Mouse (Mus musculus): Measurements from ENCODE around the gene Arfgap1. TPM values are rescaled to one million over a fixed set of nuclear protein-coding genes. Genes with fewer than 3 reads are reported as not detected.

Gene Arfgap1
- polyA plus RNA-seq, 1 experiment = 22.8 TPM

DNA sequence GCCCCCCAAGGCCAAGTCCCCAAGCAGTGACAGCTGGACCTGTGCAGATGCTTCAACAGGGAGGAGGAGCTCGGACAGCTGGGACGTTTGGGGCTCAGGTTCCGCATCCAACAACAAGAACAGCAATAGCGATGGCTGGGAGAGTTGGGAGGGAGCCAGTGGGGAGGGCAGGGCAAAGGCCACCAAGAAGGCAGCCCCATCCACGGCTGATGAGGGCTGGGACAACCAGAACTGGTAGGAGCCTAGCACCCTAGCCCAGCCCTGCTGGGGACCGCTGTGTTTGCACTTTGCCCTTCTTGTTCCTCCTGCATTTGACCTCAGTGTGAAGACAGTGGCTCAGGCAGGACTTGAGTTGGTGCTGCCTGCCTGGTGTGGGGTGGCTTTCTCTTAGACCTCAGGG, 14.1 kb downstream of the Arfgap1 start:
- Histone ChIP-seq H3K27me3 (replicated peaks) (no peaks in the 10 kb centered on the region), H3K9me3 (no peaks in the 10 kb centered on the region), H3K36me3 (replicated peaks; ENCODE audit: low read length) (peaks cover 91% of the 10 kb centered on the region), H3K4me1 (peaks cover 48% of the 10 kb centered on the region), H3K4me3 (replicated peaks) (no peak overlapping the region)
- TF ChIP-seq GATA1 (IDR thresholded peaks at IDR 0.05; ENCODE audit: borderline replicate concordance, low read length) (no peak), FLI1 (IDR thresholded peaks at IDR 0.05; ENCODE audit: low read length) (no peak)

DNA sequence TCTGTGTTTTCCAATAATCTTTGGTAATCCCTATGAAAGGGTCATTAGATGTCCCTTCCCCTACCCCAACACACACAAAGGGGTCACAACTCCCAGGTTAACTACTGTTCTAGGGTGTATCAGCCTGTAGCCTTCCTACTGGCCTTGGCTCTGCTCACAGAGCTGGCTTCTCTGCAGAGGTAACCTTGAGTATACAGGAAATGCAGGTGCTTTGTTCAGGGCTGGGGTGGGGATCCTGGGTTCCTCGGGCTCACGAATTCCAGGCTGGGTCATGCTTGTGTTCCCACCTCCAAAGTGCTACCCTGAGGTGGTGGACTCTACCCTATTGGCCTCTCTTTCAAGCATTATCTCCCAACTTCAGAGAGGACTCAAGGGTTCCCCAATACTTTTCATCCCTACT, 18.6 kb downstream of the Arfgap1 start:
- TF ChIP-seq FLI1 (IDR thresholded peaks at IDR 0.05; ENCODE audit: low read length) (no peak), GATA1 (IDR thresholded peaks at IDR 0.05; ENCODE audit: borderline replicate concordance, low read length) (no peak)
- Histone ChIP-seq H3K36me3 (replicated peaks; ENCODE audit: low read length) (peaks cover 51% of the 10 kb centered on the region), H3K9me3 (no peaks in the 10 kb centered on the region), H3K27me3 (replicated peaks) (no peaks in the 10 kb centered on the region), H3K4me3 (replicated peaks) (no peak overlapping the region), H3K4me1 (peaks cover 28% of the 10 kb centered on the region)

DNA sequence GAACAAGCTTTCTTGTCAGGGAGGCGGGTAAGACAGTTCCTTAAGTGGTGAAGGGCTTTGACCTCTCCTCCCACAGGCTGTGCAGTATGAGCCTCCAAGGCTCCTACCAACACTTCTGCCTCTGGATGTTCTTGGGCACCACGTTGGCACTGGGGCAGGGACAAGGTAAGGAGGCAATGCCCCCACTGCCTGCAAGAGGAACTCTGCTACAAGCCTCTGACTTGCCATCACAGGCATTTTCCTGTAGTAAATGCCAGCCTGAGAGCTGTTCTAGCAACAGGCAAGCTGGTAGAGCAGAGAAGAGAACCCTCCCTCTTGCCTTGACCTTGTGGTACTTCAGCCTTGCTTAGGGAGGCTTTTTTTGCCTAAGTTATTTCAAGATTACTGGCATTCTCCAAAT, 19.4 kb downstream of the Arfgap1 start, which contains the start of gene Col20a1:
TSS of gene Col20a1 (plus strand) at position 87 of the 400 bp plus-strand sequence.
- peaks cover 43% of the 10 kb centered on the region for H3K36me3 ChIP-seq (replicated peaks; ENCODE audit: low read length)
- no peaks in the 10 kb centered on the region for H3K27me3 ChIP-seq (replicated peaks)
- H3K4me1 ChIP-seq = peaks cover 28% of the 10 kb centered on the region
- no peak within 1 kb of the TSS for H3K4me3 ChIP-seq (replicated peaks)
- TF ChIP-seq GATA1 (IDR thresholded peaks at IDR 0.05; ENCODE audit: borderline replicate concordance, low read length) (no peak), FLI1 (IDR thresholded peaks at IDR 0.05; ENCODE audit: low read length) (no peak)
- H3K9me3 ChIP-seq = no peaks in the 10 kb centered on the region

DNA sequence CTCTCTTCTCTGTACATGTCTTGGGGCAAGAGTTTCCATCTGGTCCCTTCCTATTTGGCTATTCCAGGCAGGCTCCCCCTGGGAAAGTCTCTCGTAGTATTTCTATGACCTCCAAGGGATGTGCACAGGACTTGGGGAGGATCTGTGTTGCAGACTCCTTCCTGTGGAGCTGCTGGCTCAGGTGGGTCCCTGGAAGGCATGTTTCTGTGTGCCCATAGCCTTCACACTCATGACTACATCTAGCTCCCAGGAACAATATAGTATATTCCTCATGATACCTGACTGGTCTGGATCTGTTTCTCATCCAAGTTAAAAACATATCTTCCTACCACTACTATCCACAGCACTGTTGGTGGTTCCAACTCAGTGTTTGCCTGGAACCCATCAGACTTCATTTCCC, 20.0 kb downstream of the Arfgap1 start:
- TF ChIP-seq FLI1 (IDR thresholded peaks at IDR 0.05; ENCODE audit: low read length) (no peak), GATA1 (IDR thresholded peaks at IDR 0.05; ENCODE audit: borderline replicate concordance, low read length) (no peak)
- H3K27me3 ChIP-seq (replicated peaks) = no peaks in the 10 kb centered on the region
- no peak overlapping the region for H3K4me3 ChIP-seq (replicated peaks)
- H3K4me1 ChIP-seq = peaks cover 23% of the 10 kb centered on the region
- H3K36me3 ChIP-seq (replicated peaks; ENCODE audit: low read length) = peaks cover 37% of the 10 kb centered on the region
- H3K9me3 ChIP-seq = no peaks in the 10 kb centered on the region

DNA sequence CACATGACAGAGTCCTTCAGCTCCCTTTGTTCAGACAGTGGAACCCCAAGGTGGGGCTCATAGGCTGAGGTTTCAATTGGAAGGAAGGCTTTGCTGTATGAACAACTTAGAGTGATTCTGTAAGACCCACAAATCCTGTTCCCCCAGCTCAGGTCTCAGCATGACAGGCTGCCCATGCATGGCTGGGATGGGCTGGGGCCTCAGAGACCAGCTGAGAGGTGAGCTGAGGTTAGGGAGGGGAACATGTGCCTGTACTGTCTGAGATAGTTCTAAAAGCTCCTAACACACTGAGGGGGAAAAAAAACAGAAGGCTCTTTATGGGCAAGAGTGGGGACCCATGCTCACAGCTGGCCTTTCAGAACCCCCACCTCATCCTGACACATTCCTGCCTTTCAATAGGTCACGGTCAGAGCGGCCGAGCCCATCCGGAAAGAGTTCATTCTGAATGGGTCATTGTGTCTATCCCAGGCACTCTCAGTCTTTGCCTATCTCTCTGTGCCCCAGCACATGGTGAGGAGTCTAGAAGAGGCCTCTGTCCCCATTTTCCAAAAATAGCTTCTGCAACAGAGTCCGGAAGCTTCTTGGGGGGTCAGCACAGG, 20.5 kb downstream of the Arfgap1 start:
- H3K4me1 ChIP-seq = peaks cover 18% of the 10 kb centered on the region
- no peaks in the 10 kb centered on the region for H3K9me3 ChIP-seq
- TF ChIP-seq FLI1 (IDR thresholded peaks at IDR 0.05; ENCODE audit: low read length) = no peak
- no peak for TF ChIP-seq GATA1 (IDR thresholded peaks at IDR 0.05; ENCODE audit: borderline replicate concordance, low read length)
- H3K36me3 ChIP-seq (replicated peaks; ENCODE audit: low read length) = peaks cover 34% of the 10 kb centered on the region
- no peak overlapping the region for H3K4me3 ChIP-seq (replicated peaks)
- H3K27me3 ChIP-seq (replicated peaks) = no peaks in the 10 kb centered on the region

DNA sequence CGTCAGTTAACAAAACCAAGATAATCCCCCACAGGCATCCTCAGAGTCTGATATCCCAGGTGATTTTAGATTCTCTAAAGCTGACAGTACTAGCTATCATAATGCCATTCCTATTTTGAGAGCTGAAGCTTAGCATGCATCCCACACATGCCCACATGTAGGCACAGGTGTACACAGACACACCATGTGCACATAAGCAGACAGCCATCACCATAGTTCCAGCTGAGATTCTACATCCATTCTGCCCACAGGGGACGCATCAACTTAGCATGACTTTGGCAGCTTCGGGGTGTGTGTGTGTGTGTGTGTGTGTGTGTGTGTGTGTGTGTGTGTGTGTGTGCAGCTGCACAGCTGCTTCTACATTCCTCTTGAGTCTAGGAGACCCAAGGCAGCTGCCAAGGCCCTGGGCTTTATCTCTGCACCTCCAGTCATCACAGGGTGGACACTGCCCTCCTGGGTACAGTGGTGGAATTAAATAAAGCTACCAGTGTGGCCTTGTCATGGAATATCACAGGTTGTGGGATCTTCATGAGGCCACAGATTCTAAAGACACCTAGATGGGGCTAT, 21.4 kb downstream of the Arfgap1 start:
- Histone ChIP-seq H3K4me3 (replicated peaks) (no peak overlapping the region), H3K4me1 (peaks cover 9% of the 10 kb centered on the region), H3K36me3 (replicated peaks; ENCODE audit: low read length) (peaks cover 27% of the 10 kb centered on the region), H3K27me3 (replicated peaks) (no peaks in the 10 kb centered on the region), H3K9me3 (no peaks in the 10 kb centered on the region)
- TF ChIP-seq GATA1 (IDR thresholded peaks at IDR 0.05; ENCODE audit: borderline replicate concordance, low read length) (no peak), FLI1 (IDR thresholded peaks at IDR 0.05; ENCODE audit: low read length) (no peak)

DNA sequence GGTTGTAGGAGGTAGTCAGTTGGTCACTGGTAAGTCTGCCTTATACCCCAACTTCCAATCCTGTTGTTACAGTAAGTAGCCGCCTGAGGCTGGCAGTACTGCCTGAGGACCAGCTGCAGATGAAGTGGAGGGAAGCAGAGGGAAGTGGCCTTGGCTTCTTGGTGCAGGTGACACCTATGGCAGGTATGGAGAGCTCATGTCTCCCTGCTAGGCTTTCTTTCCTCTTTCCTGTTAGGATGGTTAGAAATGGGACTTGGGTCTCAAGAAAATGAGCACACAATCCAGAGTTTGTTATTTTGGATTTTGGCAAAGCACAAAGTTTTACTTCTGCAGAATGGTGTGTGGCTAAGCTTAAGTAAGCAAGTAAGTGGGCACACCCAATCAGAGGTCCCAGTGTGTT, 21.9 kb downstream of the Arfgap1 start:
- Histone ChIP-seq H3K9me3 (no peaks in the 10 kb centered on the region), H3K36me3 (replicated peaks; ENCODE audit: low read length) (peaks cover 22% of the 10 kb centered on the region), H3K4me1 (peaks cover 4% of the 10 kb centered on the region), H3K27me3 (replicated peaks) (no peaks in the 10 kb centered on the region), H3K4me3 (replicated peaks) (no peak overlapping the region)
- no peak for TF ChIP-seq GATA1 (IDR thresholded peaks at IDR 0.05; ENCODE audit: borderline replicate concordance, low read length)

DNA sequence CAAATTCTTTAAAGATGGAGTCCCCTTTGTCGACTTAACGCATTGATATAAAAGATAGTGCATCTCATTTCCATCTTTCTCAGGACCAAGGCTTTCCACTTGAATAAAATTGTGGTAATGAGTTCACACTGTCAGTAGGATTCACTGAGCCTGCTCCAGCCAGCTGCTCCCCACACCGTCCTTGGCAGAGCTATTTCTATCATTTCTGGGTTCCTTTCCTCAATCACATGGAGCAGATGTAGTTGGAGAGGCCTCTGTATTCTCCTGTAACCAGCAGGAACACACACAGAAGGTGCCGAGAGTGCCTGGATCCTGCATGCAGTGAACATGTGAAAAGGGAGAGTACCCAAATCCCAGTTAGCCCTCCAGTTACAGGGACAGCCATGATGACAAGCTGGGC, 23.3 kb downstream of the Arfgap1 start:
- Histone ChIP-seq H3K4me3 (replicated peaks) (no peak overlapping the region), H3K9me3 (no peaks in the 10 kb centered on the region), H3K36me3 (replicated peaks; ENCODE audit: low read length) (peaks cover 9% of the 10 kb centered on the region), H3K4me1 (no peaks in the 10 kb centered on the region), H3K27me3 (replicated peaks) (peaks cover 5% of the 10 kb centered on the region)
- TF ChIP-seq GATA1 (IDR thresholded peaks at IDR 0.05; ENCODE audit: borderline replicate concordance, low read length) (no peak), FLI1 (IDR thresholded peaks at IDR 0.05; ENCODE audit: low read length) (no peak)

DNA sequence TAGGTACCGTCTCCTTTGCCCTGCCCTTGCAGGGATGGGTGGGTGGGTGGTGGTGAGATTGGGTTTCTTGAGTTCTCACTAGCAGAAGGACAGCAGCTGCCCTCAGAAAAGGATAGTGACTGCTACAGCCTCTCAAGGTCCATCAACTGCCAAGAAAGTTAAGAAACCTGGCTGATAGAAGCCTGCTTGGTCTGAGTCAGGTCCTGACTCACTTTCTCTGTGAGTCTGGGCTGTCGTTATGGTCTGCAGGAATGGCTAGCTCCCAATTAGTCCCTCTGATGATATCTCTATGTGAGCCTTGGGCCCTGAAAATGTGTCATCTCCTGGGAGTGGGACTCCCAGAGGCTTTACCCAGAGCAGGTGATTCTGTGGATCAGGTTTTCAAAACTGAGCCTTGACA, 27.3 kb downstream of the Arfgap1 start:
- TF ChIP-seq FLI1 (IDR thresholded peaks at IDR 0.05; ENCODE audit: low read length) (no peak), GATA1 (IDR thresholded peaks at IDR 0.05; ENCODE audit: borderline replicate concordance, low read length) (no peak)
- Histone ChIP-seq H3K4me1 (no peaks in the 10 kb centered on the region), H3K4me3 (replicated peaks) (no peak overlapping the region), H3K27me3 (replicated peaks) (peaks cover 29% of the 10 kb centered on the region), H3K36me3 (replicated peaks; ENCODE audit: low read length) (peaks cover 4% of the 10 kb centered on the region), H3K9me3 (no peaks in the 10 kb centered on the region)

DNA sequence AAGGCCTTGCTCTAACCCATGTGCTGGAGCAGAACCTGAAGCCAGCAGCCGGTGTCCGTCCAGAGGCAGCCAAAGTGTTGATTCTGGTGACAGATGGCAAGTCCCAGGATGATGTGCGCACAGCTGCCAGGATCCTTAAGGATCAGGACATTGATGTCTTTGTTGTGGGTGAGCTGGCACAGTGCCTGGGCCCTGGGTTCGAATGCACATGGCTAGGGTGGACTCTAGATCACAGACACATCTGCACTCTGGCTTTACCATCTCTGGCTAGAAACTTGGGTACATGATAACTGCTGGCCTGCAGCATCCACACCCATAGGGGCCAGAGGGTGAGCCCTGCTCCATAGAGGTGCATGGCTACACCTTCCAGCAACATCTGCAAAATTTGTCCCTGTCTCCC, 28.4 kb downstream of the Arfgap1 start:
- Histone ChIP-seq H3K4me1 (no peaks in the 10 kb centered on the region), H3K4me3 (replicated peaks) (no peak overlapping the region), H3K9me3 (no peaks in the 10 kb centered on the region), H3K36me3 (replicated peaks; ENCODE audit: low read length) (peaks cover 4% of the 10 kb centered on the region), H3K27me3 (replicated peaks) (peaks cover 39% of the 10 kb centered on the region)
- TF ChIP-seq FLI1 (IDR thresholded peaks at IDR 0.05; ENCODE audit: low read length) (no peak), GATA1 (IDR thresholded peaks at IDR 0.05; ENCODE audit: borderline replicate concordance, low read length) (no peak)
